Mouse (Mus musculus) embryonic fibroblast, embryonic 13.5 days (primary cell): ENCODE results near the gene Gm49336.

Source experiments
- CTCF ChIP-seq: IDR thresholded peaks from 2 replicates; pipeline ENCODE4 v1.5.1; 2011; ENCODE audit warnings: mild to moderate bottlenecking, control low read depth, low read length, moderate library complexity, borderline replicate concordance; ENCODE audit not compliant: insufficient read depth
- POLR2A ChIP-seq: IDR thresholded peaks from 2 replicates; pipeline ENCODE4 v1.6.1; 2011; ENCODE audit warnings: low read depth, mild to moderate bottlenecking, control low read depth, low read length, moderate library complexity

- TF ChIP-seq CTCF (no peak), POLR2A (no peak)
These were observed 5.0 kb upstream of the Gm49336 start for GRCm38 (mm10) chr14:60256356-60256755.
